Mouse (Mus musculus) C2C12 (cell line): ENCODE data around the gene Slc35f6.

ENCODE experiments used
- CEBPB ChIP-seq: IDR thresholded peaks from one replicate; pipeline ENCODE4 v1.6.1; 2011; ENCODE audit warnings: low read depth, mild to moderate bottlenecking, control low read depth, moderate library complexity
- CTCF ChIP-seq: IDR thresholded peaks from one replicate; pipeline ENCODE4 v1.5.1; 2011; ENCODE audit not compliant: control insufficient read depth, insufficient read depth, insufficient read length
- FOSL1 ChIP-seq: IDR thresholded peaks from one replicate; pipeline ENCODE4 v1.8.0; 2011; ENCODE audit warnings: mild to moderate bottlenecking, low read length; ENCODE audit not compliant: poor library complexity, insufficient read depth, severe bottlenecking
- MAX ChIP-seq: IDR thresholded peaks from one replicate; pipeline ENCODE4 v1.6.1; 2011; ENCODE audit warnings: mild to moderate bottlenecking, control low read depth
- MYOD1 ChIP-seq: IDR thresholded peaks from one replicate; pipeline ENCODE4 v1.6.1; 2011; ENCODE audit warnings: low read depth; ENCODE audit not compliant: control insufficient read depth, insufficient read length
- MYOG ChIP-seq: IDR thresholded peaks from one replicate; pipeline ENCODE4 v1.6.1; 2011; ENCODE audit not compliant: control insufficient read depth, insufficient read length; ENCODE audit errors: extremely low read depth
- USF1 ChIP-seq: IDR thresholded peaks from one replicate; pipeline ENCODE4 v1.6.1; 2011; ENCODE audit warnings: low read depth, mild to moderate bottlenecking, control low read depth, moderate library complexity

GRCm38 (mm10) chr5:30619211-30619610 lies 28.5 kb upstream of the Slc35f6 start:
- TF ChIP-seq USF1 (no peak), CTCF (no peak), MAX (no peak), CEBPB (no peak), MYOD1 (no peak), FOSL1 (no peak), MYOG (no peak)
